Mouse (Mus musculus): ENCODE results near the gene Cttn. TPM values are rescaled to one million over a fixed set of nuclear protein-coding genes. Genes with fewer than 3 reads are reported as not detected.

Gene Cttn
- total RNA-seq (2021) = 10 to 100 TPM; 32.2 to 32.4 TPM

- DNase-seq = peak; percentile 87 to 89
- intact Hi-C loops (cut with DNase I) = loop anchor here (5.0 kb wide), 1 partner anchor 112 kb away; the partner anchor contains the start of gene Fadd
Observed at GRCm38 (mm10) chr7:144470545-144471059, at the start of gene Cttn. TSS of gene Cttn (minus strand) at chr7:144471009.

- DNase-seq = no peak
- intact Hi-C loops (cut with DNase I) = no loop called here
Observed at GRCm38 (mm10) chr7:144519852-144520251, 49.0 kb upstream of the Cttn start.

GRCm38 (mm10) chr7:144516711-144517110 is 45.9 kb upstream of the Cttn start:
- DNase-seq = no peak
- intact Hi-C loops (cut with DNase I) = no loop called here

- intact Hi-C loops (cut with DNase I) = no loop called here
- DNase-seq = no peak
Observed at GRCm38 (mm10) chr7:144509090-144509489, 38.3 kb upstream of the Cttn start.

- no peak for DNase-seq
- intact Hi-C loops (cut with DNase I) = no loop called here
Observed at GRCm38 (mm10) chr7:144506807-144507206, 36.0 kb upstream of the Cttn start.

- intact Hi-C loops (cut with DNase I) = no loop called here
- no peak for DNase-seq
Observed at GRCm38 (mm10) chr7:144503959-144504358, 33.1 kb upstream of the Cttn start.

- intact Hi-C loops (cut with DNase I) = no loop called here
- DNase-seq = no peak
Observed at GRCm38 (mm10) chr7:144492931-144493330, 22.1 kb upstream of the Cttn start.

- DNase-seq = no peak
- intact Hi-C loops (cut with DNase I) = no loop called here
Observed at GRCm38 (mm10) chr7:144490201-144490873, 19.5 kb upstream of the Cttn start.

- intact Hi-C loops (cut with DNase I) = loop anchor here (5.0 kb wide), 1 partner anchor 93 kb away; the partner anchor contains the start of gene Fadd
- DNase-seq = peak; percentile 24 to 51
Observed at GRCm38 (mm10) chr7:144489067-144489774, 18.4 kb upstream of the Cttn start.

- DNase-seq = no peak
- intact Hi-C loops (cut with DNase I) = loop anchor here (5.0 kb wide), 1 partner anchor 297 kb away; no protein-coding TSS in a partner anchor
Observed at GRCm38 (mm10) chr7:144480314-144480713, 9.5 kb upstream of the Cttn start.

GRCm38 (mm10) chr7:144479569-144479968 is 8.8 kb upstream of the Cttn start:
- DNase-seq = no peak
- intact Hi-C loops (cut with DNase I) = no loop called here

GRCm38 (mm10) chr7:144475741-144476140 is 4.9 kb upstream of the Cttn start:
- intact Hi-C loops (cut with DNase I) = no loop called here
- no peak for DNase-seq

GRCm38 (mm10) chr7:144473486-144473885 is 2.7 kb upstream of the Cttn start:
- intact Hi-C loops (cut with DNase I) = loop anchor here (5.0 kb wide), 1 partner anchor 109 kb away; the partner anchor contains the start of gene Fadd

GRCm38 (mm10) chr7:144471103-144471502 is 294 bp upstream of the Cttn start:
- intact Hi-C loops (cut with DNase I) = loop anchor here (5.0 kb wide), 1 partner anchor 111 kb away; the partner anchor contains the start of gene Fadd
- no peak for DNase-seq

More at GRCm38 (mm10) chr7:144473486-144473885, 2.7 kb upstream of the Cttn start:
- no peak for DNase-seq

- DNase-seq = no peak
- intact Hi-C loops (cut with DNase I) = loop anchor here (5.0 kb wide), 1 partner anchor 112 kb away; the partner anchor contains the start of gene Fadd
Observed at GRCm38 (mm10) chr7:144469908-144470544, 783 bp downstream of the Cttn start.

GRCm38 (mm10) chr7:144469181-144469641 is 1.6 kb downstream of the Cttn start:
- DNase-seq = peak; percentile 14 to 36
- intact Hi-C loops (cut with DNase I) = no loop called here

GRCm38 (mm10) chr7:144468741-144469140 is 2.1 kb downstream of the Cttn start:
- intact Hi-C loops (cut with DNase I) = no loop called here
- DNase-seq = no peak

GRCm38 (mm10) chr7:144462577-144462976 is 8.2 kb downstream of the Cttn start:
- intact Hi-C loops (cut with DNase I) = no loop called here
- DNase-seq = no peak

- intact Hi-C loops (cut with DNase I) = no loop called here
Observed at GRCm38 (mm10) chr7:144461246-144461902, 9.4 kb downstream of the Cttn start.

GRCm38 (mm10) chr7:144458881-144459280 is 11.9 kb downstream of the Cttn start:
- intact Hi-C loops (cut with DNase I) = no loop called here
- no peak for DNase-seq

More at GRCm38 (mm10) chr7:144461246-144461902, 9.4 kb downstream of the Cttn start:
- DNase-seq = no peak
